In genomic region chr3:79469440-79469839, GRCm38 (mm10) we compare ENCODE assay signal across 25 mouse cellular contexts.
"Had no signal": no experiment of that assay in that cellular context is flagged by ENCODE, and none has a peak within 500 bp of the region (broad histone marks: within the 10 kb centered on the region; RNA-seq: fewer than 3 reads in every experiment).

No protein-coding gene starts in this region.

- H3K4me3 ChIP-seq: heart, adult 2 months; heart, embryonic 13.5 days; heart, embryonic 15.5 days; hindbrain, embryonic 13.5 days; hindbrain, embryonic 15.5 days; kidney, embryonic 15.5 days; limb, embryonic 13.5 days; limb, embryonic 15.5 days; liver, embryonic 12.5 days had no signal

- H3K4me2 ChIP-seq: heart, embryonic 11.5 days; heart, embryonic 13.5 days; heart, embryonic 15.5 days; hindbrain, embryonic 13.5 days; hindbrain, embryonic 15.5 days; kidney, embryonic 15.5 days; limb, embryonic 13.5 days; limb, embryonic 15.5 days; liver, embryonic 12.5 days had no signal

- H3K9me3 ChIP-seq: hindbrain, embryonic 13.5 days; hindbrain, embryonic 15.5 days; kidney, embryonic 15.5 days; limb, embryonic 13.5 days; limb, embryonic 15.5 days; liver, embryonic 12.5 days had no signal

- ATAC-seq: hindbrain, postnatal 0 days; intestine, embryonic 16.5 days; liver, embryonic 12.5 days had no signal

- DNase-seq: gastrocnemius, postnatal 14 days; gastrocnemius, postnatal 36 days; heart, adult 11 months; heart, adult 2 months; heart, postnatal 14 days; heart, postnatal 36 days; kidney, adult 11 months; kidney, adult 2 months; kidney, adult 9 months; kidney, postnatal 14 days; kidney, postnatal 36 days; left cerebral cortex, postnatal 4 days had no signal

- H3K27me3 ChIP-seq: heart, embryonic 13.5 days; heart, embryonic 15.5 days; hindbrain, embryonic 13.5 days; hindbrain, embryonic 15.5 days; kidney, embryonic 15.5 days; limb, embryonic 13.5 days; limb, embryonic 15.5 days; liver, embryonic 12.5 days had no signal

- H3K27ac ChIP-seq: heart, embryonic 13.5 days; heart, embryonic 15.5 days; hindbrain, embryonic 13.5 days; hindbrain, embryonic 15.5 days; hindbrain, postnatal 0 days; kidney, embryonic 15.5 days; kidney, postnatal 0 days; limb, embryonic 13.5 days; limb, embryonic 15.5 days; liver, embryonic 12.5 days; liver, embryonic 14.5 days had no signal

- H3K4me1 ChIP-seq: kidney, embryonic 15.5 days; limb, embryonic 13.5 days; limb, embryonic 15.5 days; liver, embryonic 12.5 days had no signal

- H3K9ac ChIP-seq: heart, embryonic 13.5 days; heart, embryonic 15.5 days; hindbrain, embryonic 13.5 days; hindbrain, embryonic 15.5 days; kidney, embryonic 15.5 days; limb, embryonic 13.5 days; limb, embryonic 15.5 days; liver, embryonic 12.5 days; liver, embryonic 14.5 days had no signal
